Mouse (Mus musculus) liver, embryonic 12.5 days (tissue): ENCODE results near the gene Tcf3. TPM values are rescaled to one million over a fixed set of nuclear protein-coding genes. Genes with fewer than 3 reads are reported as not detected.
A peak's percentile ranks its signal among the peaks of the same experiment; 100 is the strongest.

Source experiments
- ATAC-seq: fragments of 200-750 bp; cut with Nextera tagmentation; 2 replicates; pipeline ENCODE4 v1.8.0; 2017; ENCODE audit warnings: moderate number of reproducible peaks, mild to moderate bottlenecking, moderate library complexity
- H3K27ac ChIP-seq: fragments of 300-500 bp; sonication (generic); 2 replicates; pipeline ENCODE4 v1.5.1; 2016; ENCODE audit warnings: mild to moderate bottlenecking
- H3K27me3 ChIP-seq: fragments of 300-500 bp; sonication (generic); replicated peaks from 2 replicates; pipeline ENCODE4 v1.6.1; 2016; ENCODE audit warnings: mild to moderate bottlenecking, moderate library complexity
- H3K36me3 ChIP-seq: fragments of 300-500 bp; sonication (generic); 2 replicates; pipeline ENCODE4 v1.6.1; 2016; ENCODE audit warnings: mild to moderate bottlenecking, moderate library complexity
- H3K4me1 ChIP-seq: fragments of 300-500 bp; sonication (generic); 2 replicates; pipeline ENCODE4 v1.6.1; 2016
- H3K4me2 ChIP-seq: fragments of 300-500 bp; sonication (generic); 2 replicates; pipeline ENCODE4 v1.6.1; 2016; ENCODE audit warnings: mild to moderate bottlenecking, moderate library complexity
- H3K4me3 ChIP-seq: fragments of 300-500 bp; sonication (generic); 2 replicates; pipeline ENCODE4 v1.5.1; 2016; ENCODE audit warnings: mild to moderate bottlenecking, moderate library complexity
- H3K9ac ChIP-seq: fragments of 300-500 bp; sonication (generic); 2 replicates; pipeline ENCODE4 v1.6.1; 2016; ENCODE audit warnings: mild to moderate bottlenecking, moderate library complexity
- H3K9me3 ChIP-seq: fragments of 300-500 bp; sonication (generic); replicated peaks from 2 replicates; pipeline ENCODE4 v1.6.1; 2016; ENCODE audit warnings: mild to moderate bottlenecking, moderate library complexity
- WGBS: fragments of 180-500 bp; shearing (Covaris S2); methylation state at CpG from one replicate; pipeline ENCODE4 v1.1.7; 2016; ENCODE audit not compliant: insufficient replicate concordance; 5-methylcytosine and 5-hydroxymethylcytosine counted together
- polyA plus RNA-seq: library from polyadenylated mRNA; unstranded; fragments of >200 nt; fragmentation: Nextera tagmentation; extraction: Ambion mirVana; gene quantifications from 2 replicates; pipeline ENCODE4 v1.2.1, GENCODE M21; 2016

Tcf3 gene
- polyA plus RNA-seq, 1 experiment from 2014 or later = 110 TPM

DNA sequence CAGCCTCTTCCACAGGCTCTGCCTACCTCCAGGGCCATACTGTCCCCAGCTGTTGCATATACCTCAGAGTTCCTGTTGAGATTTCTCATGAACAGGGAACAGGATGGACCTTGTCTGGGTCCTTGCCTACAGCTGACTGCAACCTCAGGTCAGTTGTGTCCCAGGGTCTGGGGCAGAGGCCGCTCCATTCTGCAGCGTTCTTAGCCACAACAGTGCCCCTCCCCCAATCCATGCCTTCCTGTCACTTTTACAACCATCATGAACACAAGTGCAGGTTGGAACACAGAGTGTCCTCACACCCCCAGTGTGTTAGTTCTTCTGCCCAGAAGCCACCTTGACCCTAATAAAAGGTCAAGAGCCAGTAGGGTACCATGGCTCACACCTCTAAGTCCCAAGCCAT is 44.7 kb downstream of the Tcf3 start:
- peaks cover 8% of the 10 kb centered on the region; the same call in 1 of the 2 replicates for H3K27me3 ChIP-seq
- WGBS = 8% methylated on average over 2 of the region's 2 CpGs
- peaks cover 41% of the 10 kb centered on the region for H3K36me3 ChIP-seq
- H3K4me2 ChIP-seq = peak overlapping the region; percentile 94
- H3K9me3 ChIP-seq = no peaks in the 10 kb centered on the region
- peaks cover 61% of the 10 kb centered on the region for H3K4me1 ChIP-seq
- ATAC-seq = no peak
- H3K9ac ChIP-seq = no peak overlapping the region; the same call in 1 of the 2 replicates
- no peak overlapping the region for H3K4me3 ChIP-seq
- H3K27ac ChIP-seq = peak overlapping the region; percentile 71; the same call in 1 of the 2 replicates

DNA sequence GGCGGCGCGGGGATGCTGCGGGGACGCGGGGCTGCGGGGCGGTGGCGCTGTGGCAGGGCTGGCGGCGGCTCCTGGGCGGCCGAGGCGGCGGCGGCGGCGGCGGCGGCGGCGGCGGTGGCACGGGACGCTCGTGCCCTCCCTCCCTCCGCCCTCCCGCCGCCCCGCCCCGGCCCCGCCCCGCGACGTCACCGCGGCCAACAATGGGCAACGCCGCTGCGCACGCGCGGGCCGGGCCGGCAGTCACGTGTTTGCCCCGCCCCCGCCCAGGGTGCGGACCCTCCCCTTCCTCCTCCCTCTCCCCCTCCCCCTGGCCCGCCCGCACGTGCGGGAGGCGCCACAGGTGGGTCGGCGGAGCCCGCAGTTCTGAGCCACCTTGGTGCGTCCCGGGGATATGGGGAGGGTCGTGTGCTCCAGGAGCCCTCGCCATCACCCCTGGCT is 45.9 kb downstream of the Tcf3 start, which contains the start of gene Mex3d:
TSS of gene Mex3d (minus strand) at position 138 of the 438 bp plus-strand sequence.
- peak within 1 kb of the TSS; percentile 94 for H3K4me2 ChIP-seq
- H3K9ac ChIP-seq = peak within 1 kb of the TSS; percentile 80
- WGBS = under 1% methylated on average over 34 of the region's 61 CpGs
- peaks cover 36% of the 10 kb centered on the region for H3K36me3 ChIP-seq
- peak within 1 kb of the TSS; percentile 73 for H3K4me3 ChIP-seq
- H3K9me3 ChIP-seq = no peaks in the 10 kb centered on the region
- H3K27ac ChIP-seq = peak within 1 kb of the TSS; percentile 71
- H3K4me1 ChIP-seq = peaks cover 59% of the 10 kb centered on the region
- peak; percentile 40; the same call in 1 of the 2 replicates for ATAC-seq
- peaks cover 8% of the 10 kb centered on the region; the same call in 1 of the 2 replicates for H3K27me3 ChIP-seq

DNA sequence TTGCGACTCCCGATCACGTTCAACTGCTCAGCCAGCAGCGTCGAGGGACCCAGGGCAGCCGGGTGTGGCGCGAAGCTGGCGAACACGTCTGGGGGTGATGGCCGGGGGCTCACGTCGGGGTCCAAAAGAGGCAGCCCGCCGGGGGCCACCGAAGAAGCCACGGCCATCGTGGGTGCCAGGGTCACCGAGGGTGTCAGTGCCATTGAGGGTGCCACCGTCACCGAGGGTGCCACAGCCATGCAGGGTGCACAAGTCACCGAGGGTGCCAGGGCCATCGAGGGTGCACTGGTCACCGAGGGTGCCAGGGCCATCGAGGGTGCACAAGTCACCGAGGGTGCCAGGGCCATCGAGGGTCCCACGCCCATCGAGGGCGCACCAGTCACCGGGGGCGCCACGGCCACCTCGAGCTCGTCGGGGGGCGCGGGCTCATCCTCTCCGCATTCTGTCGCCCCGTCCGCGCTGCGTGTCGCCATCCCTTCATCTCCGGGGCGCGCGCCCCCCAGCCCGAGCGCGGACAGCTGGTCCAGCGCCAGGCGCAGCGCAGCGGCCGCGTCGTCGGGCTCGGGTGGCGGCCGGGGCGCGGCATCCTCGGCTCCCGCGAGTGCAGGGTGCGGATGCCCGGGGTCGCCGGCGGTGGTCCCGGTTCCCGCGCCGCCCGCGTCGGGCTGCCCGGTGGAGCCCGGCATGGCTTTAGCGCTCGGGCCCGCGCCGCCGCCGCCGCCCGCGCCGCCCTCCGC is 46.5 kb downstream of the Tcf3 start:
- under 1% methylated on average over 91 of the region's 94 CpGs for WGBS
- Histone ChIP-seq H3K4me1 (peaks cover 59% of the 10 kb centered on the region), H3K9me3 (no peaks in the 10 kb centered on the region), H3K4me2 (peak overlapping the region; percentile 94), H3K27ac (peak overlapping the region; percentile 65), H3K4me3 (peak overlapping the region; percentile 73), H3K9ac (peak overlapping the region; percentile 80), H3K27me3 (peaks cover 8% of the 10 kb centered on the region; the same call in 1 of the 2 replicates), H3K36me3 (peaks cover 36% of the 10 kb centered on the region)
- no peak for ATAC-seq

DNA sequence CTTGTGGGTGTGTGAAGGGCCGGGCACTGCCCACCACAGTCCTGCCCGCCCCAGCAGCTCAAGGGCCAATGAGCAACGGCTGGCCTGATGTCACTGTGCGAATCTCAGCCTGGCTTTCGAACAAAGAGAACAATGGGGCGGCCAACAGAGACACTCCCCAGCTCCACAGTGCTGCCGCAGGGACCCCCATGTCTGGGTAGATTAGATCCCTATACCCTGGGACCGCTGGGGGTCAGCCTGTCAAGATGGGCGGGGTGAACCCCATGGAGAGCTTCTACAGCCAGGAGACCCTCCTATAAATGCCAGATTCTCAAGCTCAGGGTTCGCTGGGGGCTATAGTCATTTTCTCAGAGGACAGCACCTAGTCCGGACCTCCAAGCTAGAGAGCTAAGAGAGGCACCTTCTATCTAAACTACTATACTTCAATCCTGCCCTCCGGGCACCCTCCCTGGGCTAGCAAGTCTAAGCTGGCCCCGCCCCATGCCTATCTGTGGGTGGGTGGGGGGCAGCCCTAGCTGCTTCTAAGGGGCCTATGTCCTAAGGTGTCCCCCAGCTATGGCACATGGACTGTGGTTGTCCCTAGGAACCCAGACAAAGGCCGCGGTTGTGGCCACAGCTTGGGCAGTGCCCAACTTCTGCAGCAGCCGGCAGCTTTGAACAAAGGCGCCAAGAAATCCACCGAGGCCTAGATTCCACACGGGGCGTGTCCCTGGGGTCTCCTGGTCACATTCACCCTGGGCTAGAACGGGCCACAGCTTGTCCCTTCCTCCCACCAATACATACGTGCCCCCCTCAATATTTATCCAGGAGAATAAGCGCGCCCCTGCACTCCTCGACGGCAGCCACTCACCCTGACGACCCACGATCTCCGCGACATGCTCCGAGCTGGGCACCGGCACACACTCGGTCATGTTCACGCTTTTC is 47.4 kb downstream of the Tcf3 start:
- no peak for ATAC-seq
- Histone ChIP-seq H3K27me3 (peaks cover 8% of the 10 kb centered on the region; the same call in 1 of the 2 replicates), H3K9me3 (no peaks in the 10 kb centered on the region), H3K4me1 (peaks cover 59% of the 10 kb centered on the region), H3K9ac (peak overlapping the region; percentile 80), H3K4me3 (peak overlapping the region; percentile 73), H3K4me2 (peak overlapping the region; percentile 94), H3K27ac (peak overlapping the region; percentile 73), H3K36me3 (peaks cover 36% of the 10 kb centered on the region)
- WGBS = 14% methylated on average over 34 of the region's 34 CpGs

DNA sequence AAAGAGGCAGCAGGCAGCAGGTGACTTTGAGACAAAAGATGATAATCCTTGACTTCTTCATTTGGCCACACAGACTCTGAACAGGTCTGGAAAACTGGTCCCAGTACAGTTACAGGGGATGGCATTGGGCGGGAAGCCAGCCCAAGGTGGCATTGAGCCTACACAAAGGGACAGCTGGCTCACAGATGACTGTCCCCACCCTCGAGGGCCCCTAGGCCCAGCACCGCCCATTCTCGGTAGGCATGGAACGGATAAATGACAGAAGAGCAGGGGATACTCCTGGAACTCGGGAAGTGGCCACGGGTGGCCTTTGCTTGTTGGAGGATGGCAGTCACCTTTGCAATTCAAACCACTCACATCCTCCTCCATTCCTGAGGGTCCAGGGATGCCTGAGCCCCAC is 48.1 kb downstream of the Tcf3 start:
- WGBS = 37% methylated on average over 7 of the region's 7 CpGs

DNA sequence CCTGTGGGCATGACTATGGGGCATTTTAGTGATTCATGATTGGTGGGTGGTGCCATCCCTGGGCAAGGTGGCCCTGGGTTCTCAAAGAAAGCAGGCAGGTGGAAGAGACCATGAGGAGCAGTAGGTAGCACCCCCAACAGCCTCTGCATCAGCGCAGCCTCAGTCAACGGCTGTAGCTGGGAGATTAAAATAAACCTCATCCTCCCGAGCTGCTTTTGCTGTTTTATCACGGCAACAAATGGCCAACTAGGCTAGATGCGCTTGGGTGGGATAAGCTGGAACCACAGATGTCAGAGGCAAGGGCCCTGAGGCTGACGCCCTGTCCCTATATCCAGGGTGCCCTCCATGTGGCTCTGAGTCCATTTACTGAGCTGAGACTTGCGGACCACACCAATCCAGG is 48.7 kb downstream of the Tcf3 start:
- ATAC-seq = peak; percentile 68
- H3K4me2 ChIP-seq = peak overlapping the region; percentile 94
- no peaks in the 10 kb centered on the region for H3K9me3 ChIP-seq
- peaks cover 59% of the 10 kb centered on the region for H3K4me1 ChIP-seq
- H3K36me3 ChIP-seq = peaks cover 33% of the 10 kb centered on the region
- H3K4me3 ChIP-seq = peak overlapping the region; percentile 73; the same call in 1 of the 2 replicates
- peak overlapping the region; percentile 73 for H3K27ac ChIP-seq
- peak overlapping the region; percentile 80; the same call in 1 of the 2 replicates for H3K9ac ChIP-seq
- H3K27me3 ChIP-seq = peaks cover 8% of the 10 kb centered on the region; the same call in 1 of the 2 replicates
- WGBS = 30% methylated on average over 7 of the region's 7 CpGs

More for the DNA sequence above, 48.1 kb downstream of the Tcf3 start:
- Histone ChIP-seq H3K4me2 (peak overlapping the region; percentile 94), H3K4me1 (peaks cover 59% of the 10 kb centered on the region), H3K36me3 (peaks cover 34% of the 10 kb centered on the region), H3K9ac (peak overlapping the region; percentile 80), H3K27me3 (peaks cover 8% of the 10 kb centered on the region; the same call in 1 of the 2 replicates), H3K9me3 (no peaks in the 10 kb centered on the region), H3K27ac (peak overlapping the region; percentile 73), H3K4me3 (peak overlapping the region; percentile 73)
- ATAC-seq = no peak

DNA sequence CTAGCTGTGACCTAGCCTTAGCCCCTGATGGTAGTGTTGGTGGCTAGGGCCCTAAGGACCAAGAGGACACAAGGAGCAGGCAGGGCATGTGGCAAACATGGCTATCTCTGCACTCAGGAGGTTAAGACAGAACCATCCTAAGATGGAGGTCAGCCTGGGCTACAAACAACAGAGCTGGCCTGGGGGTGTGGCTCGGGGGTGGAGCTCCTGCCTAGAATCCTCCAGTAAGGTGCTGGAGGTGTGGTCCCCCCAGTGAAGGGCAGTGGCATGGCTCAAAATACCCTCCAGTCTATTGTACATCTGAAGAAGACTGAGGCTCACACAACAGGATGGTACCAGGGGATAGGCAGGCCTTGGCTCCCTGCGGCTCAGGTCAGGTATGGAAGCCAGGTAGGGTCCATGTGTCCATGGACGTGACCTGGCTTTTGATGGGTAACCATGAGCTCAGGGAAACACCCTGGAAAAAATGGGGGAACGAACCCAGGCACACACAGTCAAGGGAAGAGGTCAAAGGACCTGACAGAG is 49.3 kb downstream of the Tcf3 start:
- Histone ChIP-seq H3K36me3 (peaks cover 34% of the 10 kb centered on the region), H3K27me3 (peaks cover 8% of the 10 kb centered on the region; the same call in 1 of the 2 replicates), H3K4me1 (peaks cover 57% of the 10 kb centered on the region), H3K4me2 (peak overlapping the region; percentile 94), H3K9ac (peak overlapping the region; percentile 80), H3K4me3 (peak overlapping the region; percentile 73; the same call in 1 of the 2 replicates), H3K27ac (peak overlapping the region; percentile 73), H3K9me3 (no peaks in the 10 kb centered on the region)
- 75% methylated on average over 4 of the region's 4 CpGs for WGBS
- 0 out of 2 replicates have a peak, but pooled peaks have one; percentile 5 for ATAC-seq

DNA sequence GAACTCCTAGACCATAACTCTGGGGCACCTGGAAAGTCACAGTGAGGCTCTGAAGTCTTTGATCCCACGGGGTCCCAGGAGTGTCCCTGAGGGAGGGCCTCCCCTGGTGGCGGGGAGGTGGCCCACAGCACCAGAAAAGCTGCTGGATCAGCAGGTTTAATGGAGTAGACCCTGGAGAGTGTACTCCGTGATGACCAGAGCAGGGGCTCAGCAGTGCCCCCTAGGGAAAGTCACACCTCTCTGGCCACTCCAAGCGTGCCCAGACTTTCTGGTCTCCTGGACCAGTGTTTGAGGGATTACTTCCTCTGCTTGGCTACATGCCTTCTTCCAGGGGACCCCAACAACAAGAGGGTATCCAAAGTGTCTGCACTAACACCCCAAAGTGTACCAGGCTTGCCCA is 50.0 kb downstream of the Tcf3 start:
- ATAC-seq = no peak

DNA sequence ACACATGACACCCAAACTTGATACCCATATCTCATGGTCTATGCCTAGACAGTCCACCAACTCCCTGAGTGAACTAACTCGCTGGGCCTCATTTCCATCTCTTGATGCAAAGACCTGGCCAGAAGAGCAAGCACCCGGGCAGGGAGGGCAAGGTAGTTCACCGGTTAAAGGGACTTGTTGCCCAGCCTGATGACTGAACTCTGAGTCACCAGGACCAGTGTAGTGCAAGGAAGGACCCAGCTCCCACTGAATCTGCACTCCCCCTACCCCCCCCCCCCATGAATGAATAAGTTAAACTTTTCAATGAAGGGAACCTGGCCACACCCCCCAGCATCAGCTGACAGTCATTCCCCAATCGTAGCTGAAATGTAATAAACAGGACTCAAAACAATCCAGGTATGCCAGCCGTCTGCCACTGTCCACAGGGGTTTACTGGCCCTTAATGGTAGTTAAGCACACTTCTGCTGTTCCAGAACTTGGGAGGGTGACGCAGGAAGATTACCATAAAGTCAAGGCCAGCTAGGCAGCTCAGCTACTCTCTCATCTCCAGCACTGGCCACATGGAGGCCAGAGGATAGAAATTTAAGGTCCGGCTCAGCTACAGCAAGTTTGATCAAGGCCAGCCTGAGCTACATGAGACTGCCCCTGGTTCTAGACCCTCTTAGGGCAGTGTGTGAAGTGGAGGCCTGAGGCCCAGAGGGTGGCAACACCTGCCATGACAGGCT is 50.6 kb downstream of the Tcf3 start:
- Histone ChIP-seq H3K9me3 (no peaks in the 10 kb centered on the region), H3K27ac (no peak overlapping the region), H3K4me1 (peaks cover 44% of the 10 kb centered on the region), H3K9ac (no peak overlapping the region), H3K4me3 (no peak overlapping the region), H3K27me3 (peaks cover 8% of the 10 kb centered on the region; the same call in 1 of the 2 replicates), H3K36me3 (peaks cover 34% of the 10 kb centered on the region), H3K4me2 (no peak overlapping the region)
- no peak for ATAC-seq
- 86% methylated on average over 7 of the region's 7 CpGs for WGBS

More for the DNA sequence above, 50.0 kb downstream of the Tcf3 start:
- H3K9ac ChIP-seq = 0 out of 2 replicates have a peak overlapping the region, but pooled peaks have one; percentile 80
- H3K9me3 ChIP-seq = no peaks in the 10 kb centered on the region
- no peak overlapping the region for H3K4me2 ChIP-seq
- peak overlapping the region; percentile 73; the same call in 1 of the 2 replicates for H3K27ac ChIP-seq
- H3K27me3 ChIP-seq = peaks cover 8% of the 10 kb centered on the region; the same call in 1 of the 2 replicates
- H3K4me3 ChIP-seq = no peak overlapping the region
- peaks cover 50% of the 10 kb centered on the region for H3K4me1 ChIP-seq
- H3K36me3 ChIP-seq = peaks cover 34% of the 10 kb centered on the region
- 69% methylated on average over 4 of the region's 4 CpGs for WGBS

DNA sequence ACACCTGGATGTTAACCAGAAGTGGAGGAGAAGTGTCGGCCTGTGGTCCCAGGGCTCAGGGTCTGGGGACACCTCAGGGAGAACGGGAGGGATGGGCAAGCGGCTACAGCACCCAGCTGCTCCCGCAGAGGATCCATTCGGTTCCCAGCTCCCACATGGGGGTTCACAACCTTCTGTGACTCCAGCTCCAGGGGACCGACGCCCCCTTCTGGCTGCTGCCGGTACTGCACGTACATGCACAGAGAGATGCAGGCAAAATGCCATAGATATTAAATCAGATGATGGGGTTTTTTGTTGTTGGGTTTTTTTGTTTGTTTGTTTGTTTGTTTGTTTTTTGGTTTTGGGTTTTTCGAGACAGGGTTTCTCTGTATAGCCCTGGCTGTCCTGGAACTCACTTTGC is 55.7 kb downstream of the Tcf3 start:
- no peak for ATAC-seq
- no peak overlapping the region for H3K27ac ChIP-seq
- no peak overlapping the region for H3K4me2 ChIP-seq
- WGBS = 44% methylated on average over 10 of the region's 10 CpGs
- H3K4me3 ChIP-seq = no peak overlapping the region
- no peak overlapping the region for H3K9ac ChIP-seq
- no peaks in the 10 kb centered on the region for H3K4me1 ChIP-seq
- H3K36me3 ChIP-seq = peaks cover 28% of the 10 kb centered on the region
- H3K9me3 ChIP-seq = 0 out of 2 replicates have a peak, but pooled peaks cover 3% of the 10 kb centered on the region
- peaks cover 13% of the 10 kb centered on the region for H3K27me3 ChIP-seq
